Mouse (Mus musculus) liver, embryonic 14.5 days (tissue): Measurements from ENCODE around the gene Mrap.
A peak's percentile ranks its signal among the peaks of the same experiment; 100 is the strongest.

Experiments used
- CTCF ChIP-seq: IDR thresholded peaks from 2 replicates; pipeline ENCODE4 v1.5.1; 2016; ENCODE audit warnings: antibody characterized with exemption, low read depth, control low read depth
- EP300 ChIP-seq: IDR thresholded peaks from 2 replicates; pipeline ENCODE4 v1.6.1; 2016; ENCODE audit warnings: antibody characterized with exemption, low read depth

- peak; percentile 76 for TF ChIP-seq CTCF
- peak; percentile 63 for TF ChIP-seq EP300
Observed at GRCm38 (mm10) chr16:90738092-90738956, at the start of gene Mrap.
